Mouse (Mus musculus) liver, embryonic 16.5 days (tissue): ENCODE results near the gene Sertad1. TPM values are rescaled to one million over a fixed set of nuclear protein-coding genes. Genes with fewer than 3 reads are reported as not detected.

Experiments used
- ATAC-seq: fragments of 200-750 bp; cut with Nextera tagmentation; 2 replicates; pipeline ENCODE4 v1.8.0; 2017; ENCODE audit warnings: low read depth, mild to moderate bottlenecking, moderate number of reproducible peaks, moderate library complexity
- H3K27ac ChIP-seq: fragments of 300-500 bp; sonication (generic); 2 replicates; pipeline ENCODE4 v1.5.1; 2014; ENCODE audit warnings: mild to moderate bottlenecking, low read length
- H3K27me3 ChIP-seq: fragments of 300-500 bp; sonication (generic); 2 replicates; pipeline ENCODE4 v1.6.1; 2014; ENCODE audit warnings: low read depth, low read length, mixed read lengths; ENCODE audit not compliant: control insufficient read depth, insufficient read depth
- H3K36me3 ChIP-seq: fragments of 300-500 bp; sonication (generic); 2 replicates; pipeline ENCODE4 v1.6.1; 2014; ENCODE audit warnings: mild to moderate bottlenecking; ENCODE audit not compliant: control insufficient read depth, insufficient read depth
- H3K4me1 ChIP-seq: fragments of 300-500 bp; sonication (generic); 2 replicates; pipeline ENCODE4 v1.6.1; 2014; ENCODE audit warnings: low read depth, low read length, mixed read lengths; ENCODE audit not compliant: control insufficient read depth
- H3K4me2 ChIP-seq: fragments of 300-500 bp; sonication (generic); 2 replicates; pipeline ENCODE4 v1.6.1; 2014; ENCODE audit warnings: low read depth, low read length, mixed read lengths
- H3K4me3 ChIP-seq: fragments of 300-500 bp; sonication (generic); 2 replicates; pipeline ENCODE4 v1.5.1; 2014; ENCODE audit warnings: low read depth, mild to moderate bottlenecking, low read length
- H3K9ac ChIP-seq: fragments of 300-500 bp; sonication (generic); 2 replicates; pipeline ENCODE4 v1.6.1; 2014; ENCODE audit warnings: low read depth, low read length
- H3K9me3 ChIP-seq: fragments of 300-500 bp; sonication (generic); replicated peaks from 2 replicates; pipeline ENCODE4 v1.6.1; 2016; ENCODE audit warnings: low read length; ENCODE audit not compliant: control insufficient read depth
- WGBS: fragments of 180-500 bp; shearing (Covaris S2); extraction: QIAGEN DNeasy Blood & Tissue Kit; methylation state at CpG from one replicate; pipeline ENCODE4 v1.1.7; 2014; ENCODE audit not compliant: insufficient replicate concordance; 5-methylcytosine and 5-hydroxymethylcytosine counted together
- polyA plus RNA-seq: library from polyadenylated mRNA; unstranded; fragments of >200 nt; fragmentation: Nextera tagmentation; extraction: Ambion mirVana; gene quantifications from 2 replicates; pipeline ENCODE4 v1.2.1, GENCODE M21; 2015

Sertad1 gene
- polyA plus RNA-seq, 1 experiment from 2014 or later, result 31.6 TPM

- Histone ChIP-seq H3K36me3 (peaks cover 17% of the 10 kb centered on the region), H3K27ac (peak overlapping the region; percentile 89; the same call in 1 of the 2 replicates), H3K4me3 (no peak overlapping the region), H3K27me3 (no peaks in the 10 kb centered on the region), H3K9ac (no peak overlapping the region), H3K4me1 (peaks cover 18% of the 10 kb centered on the region), H3K9me3 (no peaks in the 10 kb centered on the region), H3K4me2 (no peak overlapping the region)
- ATAC-seq, result no peak
- 84% methylated on average over 11 of the region's 11 CpGs for WGBS
These were observed 15.2 kb upstream of the Sertad1 start for GRCm38 (mm10) chr7:27471390-27472120.

- no peak for ATAC-seq
- 4% methylated on average over 7 of the region's 7 CpGs for WGBS
These were observed 14.1 kb upstream of the Sertad1 start for GRCm38 (mm10) chr7:27472596-27472995.

GRCm38 (mm10) chr7:27473156-27473834 is 13.4 kb upstream of the Sertad1 start, which contains the start of gene Sertad3:
Gene Sertad3, plus strand, starts transcription at chr7:27473768.
- H3K27me3 ChIP-seq, result no peaks in the 10 kb centered on the region
- peak within 1 kb of the TSS; percentile 99 for H3K27ac ChIP-seq
- peak within 1 kb of the TSS; percentile 98 for H3K4me3 ChIP-seq
- peak within 1 kb of the TSS; percentile 98 for H3K9ac ChIP-seq
- peak; percentile 85 for ATAC-seq
- H3K9me3 ChIP-seq, result no peaks in the 10 kb centered on the region
- peak within 1 kb of the TSS; percentile 78 for H3K4me2 ChIP-seq
- H3K4me1 ChIP-seq, result peaks cover 31% of the 10 kb centered on the region
- WGBS, result under 1% methylated on average over 36 of the region's 36 CpGs
- peaks cover 24% of the 10 kb centered on the region for H3K36me3 ChIP-seq

More at GRCm38 (mm10) chr7:27472596-27472995, 14.1 kb upstream of the Sertad1 start:
- no peaks in the 10 kb centered on the region for H3K27me3 ChIP-seq
- no peaks in the 10 kb centered on the region for H3K9me3 ChIP-seq
- peak overlapping the region; percentile 66 for H3K9ac ChIP-seq
- peaks cover 21% of the 10 kb centered on the region for H3K36me3 ChIP-seq
- H3K4me3 ChIP-seq, result peak overlapping the region; percentile 98
- H3K4me2 ChIP-seq, result peak overlapping the region; percentile 75
- peaks cover 24% of the 10 kb centered on the region for H3K4me1 ChIP-seq
- peak overlapping the region; percentile 89 for H3K27ac ChIP-seq

- H3K9me3 ChIP-seq, result no peaks in the 10 kb centered on the region
These were observed 12.7 kb upstream of the Sertad1 start for GRCm38 (mm10) chr7:27473835-27474489.

GRCm38 (mm10) chr7:27474490-27474954 is 12.2 kb upstream of the Sertad1 start:
- Histone ChIP-seq H3K9ac (peak overlapping the region; percentile 98), H3K4me2 (peak overlapping the region; percentile 78), H3K4me3 (peak overlapping the region; percentile 98), H3K27ac (peak overlapping the region; percentile 99), H3K4me1 (peaks cover 43% of the 10 kb centered on the region), H3K9me3 (no peaks in the 10 kb centered on the region), H3K27me3 (no peaks in the 10 kb centered on the region), H3K36me3 (peaks cover 24% of the 10 kb centered on the region)
- peak; percentile 86 for ATAC-seq
- 0% methylated on average over 23 of the region's 23 CpGs for WGBS

More at GRCm38 (mm10) chr7:27473835-27474489, 12.7 kb upstream of the Sertad1 start:
- Histone ChIP-seq H3K4me2 (peak overlapping the region; percentile 78), H3K4me1 (peaks cover 38% of the 10 kb centered on the region), H3K9ac (peak overlapping the region; percentile 98), H3K4me3 (peak overlapping the region; percentile 98), H3K36me3 (peaks cover 24% of the 10 kb centered on the region), H3K27me3 (no peaks in the 10 kb centered on the region), H3K27ac (peak overlapping the region; percentile 99)
- under 1% methylated on average over 34 of the region's 34 CpGs for WGBS
- ATAC-seq, result no peak

GRCm38 (mm10) chr7:27475596-27475995 is 11.1 kb upstream of the Sertad1 start:
- H3K9ac ChIP-seq, result peak overlapping the region; percentile 73
- WGBS, result 84% methylated on average over 2 of the region's 2 CpGs
- H3K27me3 ChIP-seq, result no peaks in the 10 kb centered on the region
- peaks cover 24% of the 10 kb centered on the region for H3K36me3 ChIP-seq
- ATAC-seq, result no peak
- H3K4me3 ChIP-seq, result peak overlapping the region; percentile 98
- peak overlapping the region; percentile 78 for H3K4me2 ChIP-seq
- H3K4me1 ChIP-seq, result peaks cover 49% of the 10 kb centered on the region
- H3K27ac ChIP-seq, result peak overlapping the region; percentile 99
- no peaks in the 10 kb centered on the region for H3K9me3 ChIP-seq

- ATAC-seq, result no peak
- peak overlapping the region; percentile 99 for H3K27ac ChIP-seq
- H3K4me3 ChIP-seq, result no peak overlapping the region; the same call in 1 of the 2 replicates
- WGBS, result 88% methylated on average over 14 of the region's 14 CpGs
- H3K4me2 ChIP-seq, result peak overlapping the region; percentile 78
- peaks cover 55% of the 10 kb centered on the region for H3K4me1 ChIP-seq
- peaks cover 24% of the 10 kb centered on the region for H3K36me3 ChIP-seq
- no peaks in the 10 kb centered on the region for H3K27me3 ChIP-seq
- no peak overlapping the region for H3K9ac ChIP-seq
- no peaks in the 10 kb centered on the region for H3K9me3 ChIP-seq
These were observed 10.5 kb upstream of the Sertad1 start for GRCm38 (mm10) chr7:27476098-27476635.

GRCm38 (mm10) chr7:27478561-27478960 is 8.1 kb upstream of the Sertad1 start:
- no peak overlapping the region; the same call in 1 of the 2 replicates for H3K4me2 ChIP-seq
- no peaks in the 10 kb centered on the region for H3K9me3 ChIP-seq
- WGBS, result 47% methylated on average over 7 of the region's 7 CpGs
- no peak overlapping the region for H3K4me3 ChIP-seq
- H3K27me3 ChIP-seq, result no peaks in the 10 kb centered on the region
- no peak for ATAC-seq
- peaks cover 24% of the 10 kb centered on the region for H3K36me3 ChIP-seq
- H3K27ac ChIP-seq, result peak overlapping the region; percentile 92
- peaks cover 72% of the 10 kb centered on the region for H3K4me1 ChIP-seq
- 0 out of 2 replicates have a peak overlapping the region, but pooled peaks have one; percentile 14 for H3K9ac ChIP-seq
